Mouse (Mus musculus) midbrain, postnatal 0 days (tissue): Measurements from ENCODE around the gene Cfap54. TPM values are rescaled to one million over a fixed set of nuclear protein-coding genes. Genes with fewer than 3 reads are reported as not detected.

Experiments
- ATAC-seq: fragments of 200-750 bp; cut with Nextera tagmentation; 2 replicates; pipeline ENCODE4 v1.8.0; 2017; ENCODE audit warnings: moderate number of reproducible peaks, mild to moderate bottlenecking, moderate TSS enrichment, moderate library complexity; ENCODE audit not compliant: low FRiP score
- DNase-seq: peaks from one replicate; pipeline ENCODE4 v3.0.0-alpha.2; 2015; ENCODE audit warnings: low spot score
- H3K27ac ChIP-seq: fragments of 300-500 bp; sonication (generic); 2 replicates; pipeline ENCODE4 v1.5.1; 2014; ENCODE audit warnings: low read depth, mild to moderate bottlenecking, low read length, mixed read lengths
- H3K27me3 ChIP-seq: fragments of 300-500 bp; sonication (generic); 2 replicates; pipeline ENCODE4 v1.6.1; 2014; ENCODE audit warnings: low read length, control low read depth, mixed read lengths; ENCODE audit not compliant: insufficient read depth
- H3K36me3 ChIP-seq: fragments of 300-500 bp; sonication (generic); 2 replicates; pipeline ENCODE4 v1.6.1; 2014; ENCODE audit warnings: low read length, control low read depth, mixed read lengths; ENCODE audit not compliant: insufficient read depth
- H3K4me1 ChIP-seq: fragments of 300-500 bp; sonication (generic); 2 replicates; pipeline ENCODE4 v1.6.1; 2014; ENCODE audit warnings: mild to moderate bottlenecking, control low read depth, antibody characterized with exemption, low read length, mixed read lengths; ENCODE audit not compliant: insufficient read depth
- H3K4me2 ChIP-seq: fragments of 300-500 bp; sonication (generic); 2 replicates; pipeline ENCODE4 v1.6.1; 2014; ENCODE audit warnings: low read depth, mild to moderate bottlenecking, low read length, mixed read lengths; ENCODE audit not compliant: poor library complexity, severe bottlenecking
- H3K4me3 ChIP-seq: fragments of 300-500 bp; sonication (generic); 2 replicates; pipeline ENCODE4 v1.5.1; 2014; ENCODE audit warnings: low read depth, mild to moderate bottlenecking, low read length, moderate library complexity
- H3K9ac ChIP-seq: fragments of 300-500 bp; sonication (generic); replicated peaks from 2 replicates; pipeline ENCODE4 v1.6.1; 2014; ENCODE audit warnings: mild to moderate bottlenecking, low read length, moderate library complexity, mixed read lengths; ENCODE audit not compliant: poor library complexity, severe bottlenecking
- H3K9me3 ChIP-seq: fragments of 300-500 bp; sonication (generic); 2 replicates; pipeline ENCODE4 v1.6.1; 2016; ENCODE audit warnings: low read length, control low read depth
- CTCF ChIP-seq: IDR thresholded peaks from 2 replicates; pipeline ENCODE4 v1.5.1; 2016; ENCODE audit warnings: antibody characterized with exemption, mild to moderate bottlenecking
- WGBS: fragments of 180-500 bp; shearing (Covaris S2); extraction: QIAGEN DNeasy Blood & Tissue Kit; methylation state at CpG from one replicate; pipeline ENCODE4 v1.1.7; 2014; 5-methylcytosine and 5-hydroxymethylcytosine counted together
- polyA plus RNA-seq: library from polyadenylated mRNA; unstranded; fragments of >200 nt; fragmentation: Nextera tagmentation; extraction: Ambion mirVana; gene quantifications from 2 replicates; pipeline ENCODE4 v1.2.1, GENCODE M21; 2015
- total RNA-seq: library from RNA; depleted of rRNA; stranded (reverse); fragments of >200 nt; gene quantifications from 2 replicates; pipeline ENCODE4 v1.2.3, GENCODE M21; 2014

Gene Cfap54
- total and polyA plus RNA-seq, 2 experiments from 2014 or later = 4.2 to 4.9 TPM

- H3K27me3 ChIP-seq = no peaks in the 10 kb centered on the region
- H3K27ac ChIP-seq = no peak overlapping the region
- no peak overlapping the region for H3K9ac ChIP-seq
- no peaks in the 10 kb centered on the region for H3K36me3 ChIP-seq
- H3K4me2 ChIP-seq = no peak overlapping the region
- no peaks in the 10 kb centered on the region for H3K9me3 ChIP-seq
- DNase-seq = no peak
- no peak for ATAC-seq
- no peak overlapping the region for H3K4me3 ChIP-seq
- no peaks in the 10 kb centered on the region for H3K4me1 ChIP-seq
- no peak for TF ChIP-seq CTCF
- 78% methylated on average over 3 of the region's 3 CpGs for WGBS
Measured at GRCm38 (mm10) chr10:93006970-93007369, 74.4 kb downstream of the Cfap54 start.

GRCm38 (mm10) chr10:93006405-93006804 lies 75.0 kb downstream of the Cfap54 start:
- 85% methylated on average over 9 of the region's 9 CpGs for WGBS
- H3K4me1 ChIP-seq = no peaks in the 10 kb centered on the region
- no peak overlapping the region for H3K27ac ChIP-seq
- H3K27me3 ChIP-seq = no peaks in the 10 kb centered on the region
- H3K4me3 ChIP-seq = no peak overlapping the region
- ATAC-seq = no peak
- no peak for DNase-seq
- no peaks in the 10 kb centered on the region for H3K36me3 ChIP-seq
- H3K4me2 ChIP-seq = no peak overlapping the region
- no peak for TF ChIP-seq CTCF
- H3K9me3 ChIP-seq = no peaks in the 10 kb centered on the region
- H3K9ac ChIP-seq = no peak overlapping the region

- no peak for TF ChIP-seq CTCF
- WGBS = 70% methylated on average over 9 of the region's 9 CpGs
- Histone ChIP-seq H3K27ac (no peak overlapping the region), H3K4me1 (no peaks in the 10 kb centered on the region), H3K27me3 (no peaks in the 10 kb centered on the region), H3K4me2 (no peak overlapping the region), H3K4me3 (no peak overlapping the region), H3K9me3 (no peaks in the 10 kb centered on the region), H3K36me3 (no peaks in the 10 kb centered on the region), H3K9ac (no peak overlapping the region)
- DNase-seq (no peak), ATAC-seq (no peak)
Measured at GRCm38 (mm10) chr10:92998536-92998935, 82.9 kb downstream of the Cfap54 start.

- Histone ChIP-seq H3K27me3 (no peaks in the 10 kb centered on the region), H3K4me2 (no peak overlapping the region), H3K36me3 (no peaks in the 10 kb centered on the region), H3K4me3 (no peak overlapping the region), H3K9ac (no peak overlapping the region), H3K9me3 (no peaks in the 10 kb centered on the region), H3K4me1 (no peaks in the 10 kb centered on the region), H3K27ac (no peak overlapping the region)
- 94% methylated on average over 7 of the region's 7 CpGs for WGBS
- no peak for TF ChIP-seq CTCF
- ATAC-seq (no peak), DNase-seq (no peak)
Measured at GRCm38 (mm10) chr10:92995186-92995585, 86.2 kb downstream of the Cfap54 start.

- Histone ChIP-seq H3K9ac (no peak overlapping the region), H3K4me1 (no peaks in the 10 kb centered on the region), H3K27ac (no peak overlapping the region), H3K9me3 (no peaks in the 10 kb centered on the region), H3K4me2 (no peak overlapping the region), H3K27me3 (no peaks in the 10 kb centered on the region), H3K36me3 (no peaks in the 10 kb centered on the region), H3K4me3 (no peak overlapping the region)
- DNase-seq = no peak
- TF ChIP-seq CTCF = no peak
- WGBS = 66% methylated on average over 3 of the region's 3 CpGs
- no peak for ATAC-seq
Measured at GRCm38 (mm10) chr10:92994340-92994739, 87.1 kb downstream of the Cfap54 start.

GRCm38 (mm10) chr10:92992526-92992925 lies 88.9 kb downstream of the Cfap54 start:
- Histone ChIP-seq H3K27me3 (no peaks in the 10 kb centered on the region), H3K27ac (no peak overlapping the region), H3K36me3 (no peaks in the 10 kb centered on the region), H3K4me1 (no peaks in the 10 kb centered on the region), H3K9me3 (no peaks in the 10 kb centered on the region), H3K9ac (no peak overlapping the region), H3K4me2 (no peak overlapping the region), H3K4me3 (no peak overlapping the region)
- TF ChIP-seq CTCF = no peak
- ATAC-seq = no peak
- no peak for DNase-seq

- no peak for TF ChIP-seq CTCF
- no peak for ATAC-seq
- no peaks in the 10 kb centered on the region for H3K9me3 ChIP-seq
- no peak overlapping the region for H3K4me2 ChIP-seq
- 85% methylated on average over 2 of the region's 2 CpGs for WGBS
- no peaks in the 10 kb centered on the region for H3K36me3 ChIP-seq
- H3K27ac ChIP-seq = no peak overlapping the region
- no peaks in the 10 kb centered on the region for H3K4me1 ChIP-seq
- no peak overlapping the region for H3K4me3 ChIP-seq
- no peaks in the 10 kb centered on the region for H3K27me3 ChIP-seq
- no peak for DNase-seq
- no peak overlapping the region for H3K9ac ChIP-seq
Measured at GRCm38 (mm10) chr10:92990576-92990975, 90.8 kb downstream of the Cfap54 start.
